Mouse (Mus musculus): ENCODE measurements at regions not wholly inside any gene's neighbourhood (a gene's known extent, or its start where the extent isn't known, plus 50 kb on each side); places are given as distances from the start of the nearest gene placed in this dataset.
"Not testable (repeated sequence)": the region's sequence is repeated elsewhere in the genome, so short reads cannot be mapped to it uniquely, and the experiment has no call there.

- no peak for DNase-seq
Observed at GRCm38 (mm10) chr15:5625367-5625766, 381.4 kb upstream of the Ptger4 start.

- DNase-seq: no peak
Observed at GRCm38 (mm10) chr15:5646673-5647072, 402.7 kb upstream of the Ptger4 start.

- DNase-seq: no peak
Observed at GRCm38 (mm10) chr15:5658796-5659195, 414.8 kb upstream of the Ptger4 start.

GRCm38 (mm10) chr15:5660819-5661218, 416.8 kb upstream of the Ptger4 start:
- no peak for DNase-seq

GRCm38 (mm10) chr15:5671781-5672180, 427.8 kb upstream of the Ptger4 start:
- no peak for DNase-seq

GRCm38 (mm10) chr15:5676704-5677103, 432.7 kb upstream of the Ptger4 start:
- no peak for DNase-seq

- DNase-seq: no peak
Observed at GRCm38 (mm10) chr15:5693810-5694209, 449.8 kb upstream of the Ptger4 start.

- no peak for DNase-seq
Observed at GRCm38 (mm10) chr15:5695015-5695414, 451.0 kb upstream of the Ptger4 start.

- DNase-seq: no peak
Observed at GRCm38 (mm10) chr15:5708454-5708853, 464.5 kb upstream of the Ptger4 start.

- DNase-seq: no peak
Observed at GRCm38 (mm10) chr15:5740658-5741057, 496.7 kb upstream of the Ptger4 start.

- no peak for DNase-seq
Observed at GRCm38 (mm10) chr15:5743893-5744292, 499.9 kb upstream of the Ptger4 start.

- DNase-seq: no peak
Observed at GRCm38 (mm10) chr15:5758690-5759089, 514.7 kb upstream of the Ptger4 start.

GRCm38 (mm10) chr15:5762216-5762615, 518.2 kb upstream of the Ptger4 start:
- DNase-seq: no peak

- no peak for DNase-seq
Observed at GRCm38 (mm10) chr15:5777074-5777473, 522.5 kb upstream of the Dab2 start.

GRCm38 (mm10) chr15:5799917-5800316, 499.7 kb upstream of the Dab2 start:
- no peak for DNase-seq

- DNase-seq: no peak
Observed at GRCm38 (mm10) chr15:5811154-5811732, 488.3 kb upstream of the Dab2 start.

GRCm38 (mm10) chr15:5811958-5812357, 487.6 kb upstream of the Dab2 start:
- DNase-seq: no peak

GRCm38 (mm10) chr15:5817901-5818576, 481.5 kb upstream of the Dab2 start:
- no peak for DNase-seq

- DNase-seq: no peak
Observed at GRCm38 (mm10) chr15:5839963-5840362, 459.6 kb upstream of the Dab2 start.

GRCm38 (mm10) chr15:5841369-5842149, 458.0 kb upstream of the Dab2 start:
- not testable (repeated sequence) for DNase-seq

GRCm38 (mm10) chr15:5846571-5846970, 453.0 kb upstream of the Dab2 start:
- no peak for DNase-seq

GRCm38 (mm10) chr15:5847413-5848100, 452.0 kb upstream of the Dab2 start:
- no peak for DNase-seq

- no peak for DNase-seq
Observed at GRCm38 (mm10) chr15:5852523-5852922, 447.1 kb upstream of the Dab2 start.

Measured in adrenal gland, adult 8-10 months (tissue).